Mouse (Mus musculus) heart, embryonic 11.5 days (tissue): Measurements from ENCODE around the gene Cyth4. TPM values are rescaled to one million over a fixed set of nuclear protein-coding genes. Genes with fewer than 3 reads are reported as not detected.

Source experiments
- ATAC-seq: fragments of 200-750 bp; cut with Nextera tagmentation; replicated peaks from 2 replicates; pipeline ENCODE4 v1.8.0; 2017; ENCODE audit warnings: moderate library complexity; ENCODE audit not compliant: insufficient number of reproducible peaks, low FRiP score, low TSS enrichment
- H3K27ac ChIP-seq: fragments of 300-500 bp; sonication (generic); 2 replicates; pipeline ENCODE4 v1.5.1; 2014; ENCODE audit warnings: mild to moderate bottlenecking, low read depth, low read length
- H3K27me3 ChIP-seq: fragments of 300-500 bp; sonication (generic); 2 replicates; pipeline ENCODE4 v1.6.1; 2014; ENCODE audit warnings: mild to moderate bottlenecking, low read length, mixed read lengths; ENCODE audit not compliant: control insufficient read depth, insufficient read depth
- H3K36me3 ChIP-seq: fragments of 300-500 bp; sonication (generic); 2 replicates; pipeline ENCODE4 v1.6.1; 2014; ENCODE audit warnings: mild to moderate bottlenecking, low read length, moderate library complexity, mixed read lengths; ENCODE audit not compliant: control insufficient read depth, insufficient read depth
- H3K4me1 ChIP-seq: fragments of 300-500 bp; sonication (generic); 2 replicates; pipeline ENCODE4 v1.6.1; 2014; ENCODE audit warnings: low read length; ENCODE audit not compliant: control insufficient read depth, insufficient read depth
- H3K4me2 ChIP-seq: fragments of 300-500 bp; sonication (generic); 2 replicates; pipeline ENCODE4 v1.6.1; 2014; ENCODE audit warnings: mild to moderate bottlenecking, moderate library complexity
- H3K4me3 ChIP-seq: fragments of 300-500 bp; sonication (generic); 2 replicates; pipeline ENCODE4 v1.5.1; 2014; ENCODE audit warnings: low read depth, low read length
- H3K9ac ChIP-seq: fragments of 300-500 bp; sonication (generic); 2 replicates; pipeline ENCODE4 v1.6.1; 2014; ENCODE audit warnings: mild to moderate bottlenecking, low read depth, low read length, moderate library complexity
- H3K9me3 ChIP-seq: fragments of 300-500 bp; sonication (generic); replicated peaks from 2 replicates; pipeline ENCODE4 v1.6.1; 2016; ENCODE audit warnings: low read length; ENCODE audit not compliant: control insufficient read depth
- WGBS: fragments of 180-500 bp; shearing (Covaris S2); extraction: QIAGEN DNeasy Blood & Tissue Kit; methylation state at CpG from one replicate; pipeline ENCODE4 v1.1.7; 2014; ENCODE audit not compliant: insufficient replicate concordance; 5-methylcytosine and 5-hydroxymethylcytosine counted together
- polyA plus RNA-seq: library from polyadenylated mRNA; unstranded; fragments of >200 nt; fragmentation: Nextera tagmentation; extraction: Ambion mirVana; gene quantifications from 2 replicates; pipeline ENCODE4 v1.2.1, GENCODE M21; 2014

Gene Cyth4
- polyA plus RNA-seq, 1 experiment from 2014 or later, result 2.0 TPM

DNA sequence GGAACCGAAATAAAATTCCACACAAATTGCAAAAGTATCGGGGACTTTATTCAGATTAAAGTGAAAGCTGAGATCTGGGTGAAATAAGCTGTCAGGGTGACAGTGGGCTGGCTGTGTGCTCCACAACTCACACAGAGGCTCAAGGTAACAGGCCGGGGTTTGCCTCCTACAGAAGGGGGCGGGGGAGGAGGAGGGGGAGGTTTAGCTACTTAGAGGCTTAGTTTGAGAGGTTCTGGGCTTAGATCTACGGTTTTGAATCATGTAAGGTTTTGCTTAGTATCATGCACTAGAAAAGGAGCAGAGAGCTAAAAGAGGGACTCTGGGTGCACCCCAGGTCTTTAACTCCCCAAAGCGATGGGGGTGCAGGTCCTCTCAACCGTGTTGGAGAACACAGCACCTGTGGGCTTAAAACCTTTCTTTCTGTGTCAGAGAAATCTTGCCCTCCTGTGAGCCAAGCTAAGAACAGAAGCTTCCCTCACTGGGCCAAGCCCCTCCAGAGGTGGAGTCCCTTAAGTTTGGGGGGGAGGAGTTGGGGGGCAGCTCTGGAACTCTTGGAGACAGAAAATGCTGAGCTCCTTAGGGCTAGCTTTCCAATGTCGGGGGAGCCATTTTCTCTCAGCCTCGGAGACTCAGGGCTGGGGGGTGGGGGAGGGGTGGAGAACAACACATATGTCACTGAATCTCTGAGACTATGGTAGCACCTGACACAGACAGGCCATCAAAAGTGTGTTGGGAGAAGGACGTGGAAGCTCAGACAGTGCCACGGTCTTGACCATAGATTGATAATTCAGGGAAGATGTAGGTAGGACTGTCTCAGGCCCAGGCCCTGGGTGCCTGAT lies 37.5 kb upstream of the Cyth4 start:
- no peak for ATAC-seq
- Histone ChIP-seq H3K4me2 (no peak overlapping the region), H3K4me1 (no peaks in the 10 kb centered on the region), H3K27ac (no peak overlapping the region), H3K9me3 (no peaks in the 10 kb centered on the region), H3K36me3 (no peaks in the 10 kb centered on the region), H3K9ac (no peak overlapping the region), H3K27me3 (no peaks in the 10 kb centered on the region), H3K4me3 (no peak overlapping the region)
- 59% methylated on average over 11 of the region's 11 CpGs for WGBS

DNA sequence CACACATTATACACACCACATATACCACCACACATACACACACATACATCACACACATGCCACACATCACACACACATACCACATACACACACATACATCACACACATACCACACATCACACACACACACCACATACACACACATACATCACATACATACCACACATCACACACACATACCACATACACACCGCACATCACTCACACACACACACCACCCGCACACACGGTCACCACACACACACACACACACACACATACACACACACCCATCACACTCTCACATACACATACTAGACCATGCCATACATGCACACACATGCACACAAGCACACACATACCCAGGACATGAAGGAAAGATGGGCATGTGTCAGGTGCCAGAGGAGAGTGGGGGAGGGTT lies 33.5 kb upstream of the Cyth4 start:
- Histone ChIP-seq H3K36me3 (no peaks in the 10 kb centered on the region), H3K27me3 (no peaks in the 10 kb centered on the region; the same call in 1 of the 2 replicates), H3K4me2 (no peak overlapping the region), H3K9me3 (no peaks in the 10 kb centered on the region), H3K4me1 (no peaks in the 10 kb centered on the region), H3K27ac (no peak overlapping the region), H3K9ac (no peak overlapping the region), H3K4me3 (no peak overlapping the region)
- 90% methylated on average over 3 of the region's 3 CpGs for WGBS
- no peak for ATAC-seq

DNA sequence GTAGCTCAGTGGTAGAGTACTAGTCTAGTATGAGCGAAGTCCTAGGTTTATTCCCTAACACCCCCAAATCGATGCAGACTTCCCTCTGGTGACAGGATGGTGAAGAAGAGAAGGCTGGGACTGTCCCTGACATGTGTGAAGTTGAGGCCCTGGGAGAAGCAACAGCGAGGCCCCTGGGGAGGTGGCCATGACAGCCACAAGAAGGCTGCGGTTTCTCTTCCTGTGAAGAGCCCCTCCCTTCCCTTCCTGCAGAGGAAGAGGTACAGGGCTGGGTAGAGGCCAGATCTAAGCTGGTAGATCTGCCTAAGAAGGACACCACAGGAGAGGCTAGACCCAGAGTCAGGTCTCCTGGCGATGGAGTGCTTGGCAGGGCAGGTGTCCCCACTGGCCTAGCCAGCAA lies 32.9 kb upstream of the Cyth4 start:
- no peak overlapping the region for H3K9ac ChIP-seq
- H3K9me3 ChIP-seq, result no peaks in the 10 kb centered on the region
- H3K36me3 ChIP-seq, result no peaks in the 10 kb centered on the region
- no peak overlapping the region for H3K27ac ChIP-seq
- 74% methylated on average over 5 of the region's 5 CpGs for WGBS
- H3K27me3 ChIP-seq, result no peaks in the 10 kb centered on the region; the same call in 1 of the 2 replicates
- H3K4me2 ChIP-seq, result no peak overlapping the region
- H3K4me3 ChIP-seq, result no peak overlapping the region
- no peak for ATAC-seq
- H3K4me1 ChIP-seq, result no peaks in the 10 kb centered on the region

GRCm38 (mm10) chr15:78564764-78565435 lies 31.9 kb upstream of the Cyth4 start:
- H3K27ac ChIP-seq, result no peak overlapping the region
- 62% methylated on average over 11 of the region's 11 CpGs for WGBS

GRCm38 (mm10) chr15:78567608-78568120 lies 29.2 kb upstream of the Cyth4 start:
- ATAC-seq, result no peak
- Histone ChIP-seq H3K9me3 (no peaks in the 10 kb centered on the region), H3K4me3 (no peak overlapping the region), H3K27me3 (no peaks in the 10 kb centered on the region; the same call in 1 of the 2 replicates), H3K36me3 (no peaks in the 10 kb centered on the region), H3K4me1 (peaks cover 15% of the 10 kb centered on the region), H3K27ac (no peak overlapping the region), H3K4me2 (no peak overlapping the region), H3K9ac (no peak overlapping the region)
- 68% methylated on average over 9 of the region's 9 CpGs for WGBS

More at GRCm38 (mm10) chr15:78564764-78565435, 31.9 kb upstream of the Cyth4 start:
- H3K4me1 ChIP-seq, result no peaks in the 10 kb centered on the region
- ATAC-seq, result no peak
- no peaks in the 10 kb centered on the region for H3K9me3 ChIP-seq
- no peak overlapping the region for H3K9ac ChIP-seq
- H3K36me3 ChIP-seq, result no peaks in the 10 kb centered on the region
- no peaks in the 10 kb centered on the region; the same call in 1 of the 2 replicates for H3K27me3 ChIP-seq
- H3K4me3 ChIP-seq, result no peak overlapping the region
- no peak overlapping the region for H3K4me2 ChIP-seq

GRCm38 (mm10) chr15:78570170-78570569 lies 26.7 kb upstream of the Cyth4 start:
- Histone ChIP-seq H3K4me2 (no peak overlapping the region), H3K9ac (no peak overlapping the region), H3K9me3 (no peaks in the 10 kb centered on the region), H3K4me1 (peaks cover 15% of the 10 kb centered on the region), H3K36me3 (no peaks in the 10 kb centered on the region), H3K4me3 (no peak overlapping the region), H3K27me3 (no peaks in the 10 kb centered on the region; the same call in 1 of the 2 replicates), H3K27ac (no peak overlapping the region)
- 91% methylated on average over 5 of the region's 5 CpGs for WGBS
- no peak for ATAC-seq

DNA sequence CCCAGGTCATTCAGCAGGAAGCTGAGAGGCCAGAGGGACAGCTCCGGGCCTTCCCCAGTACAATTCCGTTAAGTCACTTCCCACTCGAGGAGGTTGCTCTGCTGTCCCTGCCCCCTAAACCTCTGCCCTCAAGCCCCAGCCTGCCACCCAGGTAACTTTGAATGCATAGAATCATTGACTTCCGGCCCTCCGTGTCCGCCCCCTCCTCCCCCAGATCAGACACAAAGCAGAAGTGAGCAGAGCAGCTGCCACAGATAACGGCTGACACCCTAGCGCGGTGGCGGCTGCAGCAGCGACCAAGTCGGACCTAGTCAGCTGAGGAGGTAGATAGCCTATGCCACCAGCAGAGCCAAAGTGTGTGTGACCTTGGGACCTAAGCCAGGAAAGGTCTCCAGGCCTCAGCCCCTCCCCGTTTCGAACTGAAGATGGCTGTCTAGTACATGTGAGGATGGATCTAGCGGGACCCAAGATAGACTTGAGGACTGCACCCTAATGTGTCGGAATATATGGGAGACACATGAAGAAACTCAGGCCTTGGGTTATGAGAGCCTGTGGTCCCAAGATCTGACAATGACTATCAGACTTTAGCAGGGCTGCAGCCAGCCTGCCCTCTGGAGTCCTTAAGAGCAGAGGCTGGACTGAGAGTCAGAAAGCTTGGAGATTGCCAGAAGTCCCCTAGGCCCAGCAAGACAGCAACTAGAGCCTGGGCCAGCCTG lies 25.1 kb upstream of the Cyth4 start:
- H3K27me3 ChIP-seq, result no peaks in the 10 kb centered on the region
- H3K4me1 ChIP-seq, result peaks cover 15% of the 10 kb centered on the region
- H3K9me3 ChIP-seq, result no peaks in the 10 kb centered on the region
- H3K27ac ChIP-seq, result peak overlapping the region; percentile 68
- no peaks in the 10 kb centered on the region for H3K36me3 ChIP-seq
- ATAC-seq, result peak; percentile 71
- 18% methylated on average over 16 of the region's 16 CpGs for WGBS
- peak overlapping the region; percentile 33 for H3K4me2 ChIP-seq
- no peak overlapping the region for H3K4me3 ChIP-seq
- 0 out of 2 replicates have a peak overlapping the region, but pooled peaks have one; percentile 7 for H3K9ac ChIP-seq

- Histone ChIP-seq H3K27me3 (no peaks in the 10 kb centered on the region), H3K9me3 (no peaks in the 10 kb centered on the region), H3K36me3 (no peaks in the 10 kb centered on the region), H3K4me2 (0 out of 2 replicates have a peak overlapping the region, but pooled peaks have one; percentile 33), H3K4me1 (peaks cover 15% of the 10 kb centered on the region), H3K4me3 (no peak overlapping the region), H3K9ac (0 out of 2 replicates have a peak overlapping the region, but pooled peaks have one; percentile 7), H3K27ac (peak overlapping the region; percentile 68)
- ATAC-seq, result no peak
- WGBS, result 85% methylated on average over 5 of the region's 5 CpGs
These were observed 24.6 kb upstream of the Cyth4 start for GRCm38 (mm10) chr15:78572270-78572600.
